Mouse (Mus musculus): ENCODE measurements at regions not wholly inside any gene's neighbourhood (a gene's known extent, or its start where the extent isn't known, plus 50 kb on each side); places are given as distances from the start of the nearest gene placed in this dataset.

DNA sequence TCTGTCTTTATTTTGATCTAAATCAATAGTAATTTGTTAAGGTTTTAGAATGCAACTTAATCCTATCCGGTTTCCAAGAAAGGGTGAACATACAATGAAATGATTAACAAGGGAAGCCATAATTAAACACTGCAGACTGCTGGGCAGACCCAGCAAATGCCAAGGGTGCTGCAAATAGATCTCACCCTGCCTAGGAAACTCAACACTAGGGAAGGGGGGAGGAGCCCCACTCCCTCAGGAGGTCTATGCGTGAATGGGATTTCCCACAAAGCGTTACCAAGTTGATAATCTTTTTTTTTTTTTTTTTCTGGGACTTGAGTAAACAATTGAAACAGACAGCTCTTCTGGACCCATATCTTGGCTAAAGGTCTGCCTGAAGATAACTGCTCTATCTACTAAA, 95.4 kb downstream of the Mbip start:
- no peak for TF ChIP-seq CTCF (IDR thresholded peaks at IDR 0.05; ENCODE audit: control insufficient read depth, insufficient read depth, insufficient replicate concordance, low read depth, low read length)
- TF ChIP-seq POLR2A (IDR thresholded peaks at IDR 0.05; ENCODE audit: control insufficient read depth, low read depth, low read length): no peak
